Mouse (Mus musculus) embryonic facial prominence, embryonic 14.5 days (tissue): ENCODE results near the gene Pus10. TPM values are rescaled to one million over a fixed set of nuclear protein-coding genes. Genes with fewer than 3 reads are reported as not detected.

Experiments used
- ATAC-seq: fragments of 200-750 bp; cut with Nextera tagmentation; 2 replicates; pipeline ENCODE4 v1.8.0; 2017; ENCODE audit warnings: low read depth, moderate number of reproducible peaks, moderate TSS enrichment
- DNase-seq: peaks from one replicate; pipeline ENCODE4 v3.0.0-alpha.2; 2015; ENCODE audit warnings: low spot score
- H3K27ac ChIP-seq: fragments of 300-500 bp; sonication (generic); replicated peaks from 2 replicates; pipeline ENCODE4 v1.5.1; 2014; ENCODE audit warnings: low read depth, mild to moderate bottlenecking, low read length, moderate library complexity
- H3K27me3 ChIP-seq: fragments of 300-500 bp; sonication (generic); replicated peaks from 2 replicates; pipeline ENCODE4 v1.6.1; 2014; ENCODE audit warnings: low read length; ENCODE audit not compliant: control insufficient read depth, insufficient read depth
- H3K36me3 ChIP-seq: fragments of 300-500 bp; sonication (generic); 2 replicates; pipeline ENCODE4 v1.6.1; 2014; ENCODE audit warnings: low read length, mixed read lengths; ENCODE audit not compliant: control insufficient read depth, insufficient read depth
- H3K4me1 ChIP-seq: fragments of 300-500 bp; sonication (generic); 2 replicates; pipeline ENCODE4 v1.6.1; 2014; ENCODE audit warnings: antibody characterized with exemption, low read length; ENCODE audit not compliant: control insufficient read depth, insufficient read depth
- H3K4me2 ChIP-seq: fragments of 300-500 bp; sonication (generic); 2 replicates; pipeline ENCODE4 v1.6.1; 2014; ENCODE audit warnings: low read depth, mild to moderate bottlenecking, low read length, moderate library complexity, mixed read lengths
- H3K4me3 ChIP-seq: fragments of 300-500 bp; sonication (generic); 2 replicates; pipeline ENCODE4 v1.5.1; 2014; ENCODE audit warnings: low read depth, mild to moderate bottlenecking, low read length
- H3K9ac ChIP-seq: fragments of 300-500 bp; sonication (generic); 2 replicates; pipeline ENCODE4 v1.6.1; 2014; ENCODE audit warnings: low read depth, mild to moderate bottlenecking, low read length, moderate library complexity, mixed read lengths
- H3K9me3 ChIP-seq: fragments of 300-500 bp; sonication (generic); 2 replicates; pipeline ENCODE4 v1.6.1; 2016; ENCODE audit warnings: low read length; ENCODE audit not compliant: control insufficient read depth
- WGBS: fragments of 180-500 bp; shearing (Covaris S2); extraction: QIAGEN DNeasy Blood & Tissue Kit; methylation state at CpG from one replicate; pipeline ENCODE4 v1.1.7; 2014; 5-methylcytosine and 5-hydroxymethylcytosine counted together
- polyA plus RNA-seq: library from polyadenylated mRNA; unstranded; fragments of >200 nt; fragmentation: Nextera tagmentation; extraction: Ambion mirVana; gene quantifications from 2 replicates; pipeline ENCODE4 v1.2.1, GENCODE M21; 2014

Gene Pus10
- polyA plus RNA-seq, 1 experiment from 2014 or later, result 19.0 TPM

- H3K9ac ChIP-seq, result no peak overlapping the region
Observed at GRCm38 (mm10) chr11:23699414-23700095, 34.1 kb downstream of the Pus10 start.

GRCm38 (mm10) chr11:23701831-23702230 lies 36.4 kb downstream of the Pus10 start:
- Histone ChIP-seq H3K27ac (no peak overlapping the region), H3K36me3 (peaks cover 30% of the 10 kb centered on the region), H3K9me3 (no peaks in the 10 kb centered on the region), H3K9ac (no peak overlapping the region), H3K4me2 (no peak overlapping the region), H3K4me1 (no peaks in the 10 kb centered on the region), H3K27me3 (no peaks in the 10 kb centered on the region), H3K4me3 (no peak overlapping the region)
- ATAC-seq, result no peak
- 94% methylated on average over 3 of the region's 3 CpGs for WGBS
- DNase-seq, result no peak

More at GRCm38 (mm10) chr11:23699414-23700095, 34.1 kb downstream of the Pus10 start:
- no peak overlapping the region for H3K27ac ChIP-seq
- ATAC-seq, result no peak
- no peak overlapping the region for H3K4me3 ChIP-seq
- no peak for DNase-seq
- WGBS, result 58% methylated on average over 3 of the region's 3 CpGs
- H3K27me3 ChIP-seq, result no peaks in the 10 kb centered on the region
- H3K9me3 ChIP-seq, result no peaks in the 10 kb centered on the region
- no peak overlapping the region for H3K4me2 ChIP-seq
- no peaks in the 10 kb centered on the region for H3K4me1 ChIP-seq
- peaks cover 22% of the 10 kb centered on the region for H3K36me3 ChIP-seq

- no peak for ATAC-seq
- 89% methylated on average over 7 of the region's 7 CpGs for WGBS
- Histone ChIP-seq H3K9me3 (no peaks in the 10 kb centered on the region), H3K4me1 (no peaks in the 10 kb centered on the region), H3K9ac (no peak overlapping the region), H3K4me2 (no peak overlapping the region), H3K27me3 (no peaks in the 10 kb centered on the region), H3K27ac (no peak overlapping the region), H3K4me3 (no peak overlapping the region), H3K36me3 (peaks cover 42% of the 10 kb centered on the region)
- no peak for DNase-seq
Observed at GRCm38 (mm10) chr11:23704604-23705294, 39.3 kb downstream of the Pus10 start.

GRCm38 (mm10) chr11:23712299-23712698 lies 46.8 kb downstream of the Pus10 start:
- no peak overlapping the region for H3K9ac ChIP-seq
- H3K27ac ChIP-seq, result no peak overlapping the region
- no peak overlapping the region for H3K4me3 ChIP-seq
- peaks cover 77% of the 10 kb centered on the region for H3K36me3 ChIP-seq
- no peaks in the 10 kb centered on the region for H3K4me1 ChIP-seq
- ATAC-seq (no peak), DNase-seq (no peak)
- WGBS, result 87% methylated on average over 3 of the region's 3 CpGs
- H3K4me2 ChIP-seq, result no peak overlapping the region
- H3K27me3 ChIP-seq, result no peaks in the 10 kb centered on the region
- H3K9me3 ChIP-seq, result no peaks in the 10 kb centered on the region

- H3K4me3 ChIP-seq, result no peak overlapping the region
- H3K36me3 ChIP-seq, result peaks cover 91% of the 10 kb centered on the region
- H3K27ac ChIP-seq, result no peak overlapping the region
- 92% methylated on average over 2 of the region's 2 CpGs for WGBS
- H3K4me1 ChIP-seq, result no peaks in the 10 kb centered on the region
- no peak overlapping the region for H3K4me2 ChIP-seq
- no peak overlapping the region for H3K9ac ChIP-seq
- H3K9me3 ChIP-seq, result no peaks in the 10 kb centered on the region
- no peak for ATAC-seq
- H3K27me3 ChIP-seq, result no peaks in the 10 kb centered on the region
- no peak for DNase-seq
Observed at GRCm38 (mm10) chr11:23718856-23719255, 53.4 kb downstream of the Pus10 start.

GRCm38 (mm10) chr11:23719825-23720224 lies 54.4 kb downstream of the Pus10 start:
- H3K4me3 ChIP-seq, result no peak overlapping the region
- H3K9me3 ChIP-seq, result no peaks in the 10 kb centered on the region
- peaks cover 86% of the 10 kb centered on the region for H3K36me3 ChIP-seq
- no peak overlapping the region for H3K4me2 ChIP-seq
- ATAC-seq (no peak), DNase-seq (no peak)
- WGBS, result 84% methylated on average over 3 of the region's 3 CpGs
- no peaks in the 10 kb centered on the region for H3K27me3 ChIP-seq
- H3K27ac ChIP-seq, result no peak overlapping the region
- no peak overlapping the region for H3K9ac ChIP-seq
- H3K4me1 ChIP-seq, result no peaks in the 10 kb centered on the region

- DNase-seq, result no peak
- 20% methylated on average over 2 of the region's 2 CpGs for WGBS
- Histone ChIP-seq H3K27ac (no peak overlapping the region), H3K4me2 (no peak overlapping the region), H3K4me1 (no peaks in the 10 kb centered on the region), H3K4me3 (no peak overlapping the region), H3K9ac (no peak overlapping the region), H3K27me3 (no peaks in the 10 kb centered on the region), H3K9me3 (no peaks in the 10 kb centered on the region), H3K36me3 (peaks cover 89% of the 10 kb centered on the region)
- no peak for ATAC-seq
Observed at GRCm38 (mm10) chr11:23722326-23722725, 56.9 kb downstream of the Pus10 start.

- H3K9ac ChIP-seq, result no peak overlapping the region
- no peak overlapping the region; the same call in 1 of the 2 replicates for H3K27ac ChIP-seq
- no peak overlapping the region for H3K4me3 ChIP-seq
- peak; percentile 56; the same call in 1 of the 2 replicates for ATAC-seq
- no peak overlapping the region for H3K4me2 ChIP-seq
- peak; percentile 67 for DNase-seq
- H3K4me1 ChIP-seq, result no peaks in the 10 kb centered on the region
- H3K36me3 ChIP-seq, result peaks cover 72% of the 10 kb centered on the region
- no peaks in the 10 kb centered on the region for H3K27me3 ChIP-seq
- WGBS, result 79% methylated on average over 2 of the region's 2 CpGs
- H3K9me3 ChIP-seq, result no peaks in the 10 kb centered on the region
Observed at GRCm38 (mm10) chr11:23725850-23726249, 60.4 kb downstream of the Pus10 start.
